Comparison of ENCODE assay signal across 10 mouse cellular contexts in genomic region chr1:193363801-193364231, GRCm38 (mm10). TPM values are rescaled to one million over a fixed set of nuclear protein-coding genes. Genes with fewer than 3 reads are reported as not detected.
DNase-seq lines count a peak whose midpoint lies in the region; ATAC-seq and TF ChIP-seq lines count a peak whose summit lies in the region.
"Had no signal": no experiment of that assay in that cellular context is flagged by ENCODE, and none has a peak within 500 bp of the region (broad histone marks: within the 10 kb centered on the region; RNA-seq: fewer than 3 reads in every experiment).

No protein-coding gene starts in this region.

- H3K4me2 ChIP-seq in neural tube, embryonic 11.5 days (ENCODE audit: low read depth): no peak overlapping the region
- H3K4me2 ChIP-seq in neural tube, embryonic 15.5 days: no peak overlapping the region
- H3K4me2 ChIP-seq in liver, postnatal 0 days (ENCODE audit: low read depth, low read length): no peak overlapping the region
- H3K4me2 ChIP-seq: liver, embryonic 13.5 days had no signal

- no peak for TF ChIP-seq EP300 in liver, postnatal 0 days (IDR thresholded peaks at IDR 0.05; ENCODE audit: low read depth)

- no peaks in the 10 kb centered on the region for H3K9me3 ChIP-seq in neural tube, embryonic 11.5 days (ENCODE audit: control insufficient read depth, low read length)
- H3K9me3 ChIP-seq in neural tube, embryonic 15.5 days (replicated peaks): no peaks in the 10 kb centered on the region
- H3K9me3 ChIP-seq in liver, postnatal 0 days (ENCODE audit: low read length): no peaks in the 10 kb centered on the region
- H3K9me3 ChIP-seq: liver, embryonic 13.5 days had no signal

- peak; percentile 83 for TF ChIP-seq CTCF in cortical plate, adult 2 months (IDR thresholded peaks at IDR 0.05; ENCODE audit: extremely low read depth, insufficient read depth, low read length)
- peak; percentile 79 for TF ChIP-seq CTCF in liver, postnatal 0 days (IDR thresholded peaks at IDR 0.05; ENCODE audit: low read depth)

- H3K4me3 ChIP-seq in neural tube, embryonic 11.5 days (ENCODE audit: low read depth, low read length): no peak overlapping the region
- H3K4me3 ChIP-seq in neural tube, embryonic 15.5 days (replicated peaks): no peak overlapping the region
- H3K4me3 ChIP-seq in cortical plate, adult 2 months (ENCODE audit: insufficient read depth, low read length): no peak overlapping the region
- H3K4me3 ChIP-seq in liver, postnatal 0 days (ENCODE audit: low read depth, low read length): no peak overlapping the region
- H3K4me3 ChIP-seq: erythroblast, embryonic 14.5 days; liver, embryonic 13.5 days had no signal

- DNase-seq in neural tube, embryonic 11.5 days (ENCODE audit: low spot score): peak; percentile 44
- peak; percentile 56 for DNase-seq in liver, postnatal 0 days
- DNase-seq in skeletal muscle tissue, adult 2 months (ENCODE audit: low read depth, low spot score): peak; percentile 38
- DNase-seq: liver, embryonic 13.5 days had no signal

- ATAC-seq in neural tube, embryonic 11.5 days (ENCODE audit: insufficient read depth, low FRiP score, low TSS enrichment): no peak
- ATAC-seq in neural tube, embryonic 15.5 days (ENCODE audit: low FRiP score): no peak
- ATAC-seq in activated CD4-positive, CD25-positive, alpha-beta regulatory T cell, adult 4 months: peak; percentile 87
- peak; percentile 93 for ATAC-seq in inflammation-experienced regulatory T-cells, adult 6 months
- ATAC-seq in liver, postnatal 0 days: peak; percentile 33; the same call in 1 of the 2 replicates
- no peak for ATAC-seq in erythroblast, adult 5-6 weeks (replicated peaks; ENCODE audit: low FRiP score, poor library complexity, severe bottlenecking)

- no peak overlapping the region for H3K27ac ChIP-seq in neural tube, embryonic 11.5 days (ENCODE audit: low read depth, low read length)
- no peak overlapping the region for H3K27ac ChIP-seq in neural tube, embryonic 15.5 days (replicated peaks)
- H3K27ac ChIP-seq in cortical plate, adult 2 months (ENCODE audit: insufficient read depth, low read length): no peak overlapping the region
- no peak overlapping the region for H3K27ac ChIP-seq in liver, postnatal 0 days (ENCODE audit: low read depth)
- H3K27ac ChIP-seq: liver, embryonic 13.5 days had no signal

- 57% methylated on average over 5 of the region's 5 CpGs for WGBS in neural tube, embryonic 11.5 days
- 67% methylated on average over 5 of the region's 5 CpGs for WGBS in neural tube, embryonic 15.5 days
- whole genome bisulfite sequencing in liver, postnatal 0 days (ENCODE audit: insufficient replicate concordance): 53% methylated on average over 5 of the region's 5 CpGs

- no peaks in the 10 kb centered on the region for H3K27me3 ChIP-seq in neural tube, embryonic 11.5 days (ENCODE audit: control insufficient read depth, insufficient read depth, low read length)
- H3K27me3 ChIP-seq in neural tube, embryonic 15.5 days (replicated peaks): no peaks in the 10 kb centered on the region
- H3K27me3 ChIP-seq in liver, postnatal 0 days (ENCODE audit: insufficient read depth, low read length): 0 out of 2 replicates have a peak, but pooled peaks cover 2% of the 10 kb centered on the region
- H3K27me3 ChIP-seq: liver, embryonic 13.5 days had no signal

- H3K36me3 ChIP-seq in neural tube, embryonic 11.5 days (ENCODE audit: control insufficient read depth, insufficient read depth, low read length): no peaks in the 10 kb centered on the region
- peaks cover 26% of the 10 kb centered on the region for H3K36me3 ChIP-seq in neural tube, embryonic 15.5 days
- H3K36me3 ChIP-seq in liver, postnatal 0 days (replicated peaks; ENCODE audit: insufficient read depth, low read length): no peaks in the 10 kb centered on the region
- H3K36me3 ChIP-seq: liver, embryonic 13.5 days had no signal

- no peak overlapping the region for H3K9ac ChIP-seq in neural tube, embryonic 11.5 days (ENCODE audit: low read length)
- H3K9ac ChIP-seq in neural tube, embryonic 15.5 days (replicated peaks): no peak overlapping the region
- no peak overlapping the region for H3K9ac ChIP-seq in liver, postnatal 0 days (replicated peaks)
- H3K9ac ChIP-seq: liver, embryonic 13.5 days had no signal

- H3K4me1 ChIP-seq in neural tube, embryonic 11.5 days (ENCODE audit: control insufficient read depth, insufficient read depth, low read length): no peaks in the 10 kb centered on the region; the same call in 1 of the 2 replicates
- peaks cover 26% of the 10 kb centered on the region for H3K4me1 ChIP-seq in neural tube, embryonic 15.5 days
- peaks cover 15% of the 10 kb centered on the region for H3K4me1 ChIP-seq in cortical plate, adult 2 months (ENCODE audit: control insufficient read depth, insufficient read depth, low read length)
- no peaks in the 10 kb centered on the region for H3K4me1 ChIP-seq in liver, postnatal 0 days (ENCODE audit: insufficient read depth)
- H3K4me1 ChIP-seq: liver, embryonic 13.5 days had no signal

- no peak for TF ChIP-seq POLR2A in cortical plate, adult 2 months (IDR thresholded peaks at IDR 0.05; ENCODE audit: extremely low read depth, insufficient read depth, low read length)

RNA-seq across cellular contexts. Expression of gene Camk1g, which starts 6.3 kb away (rescaled TPM):
- polyA plus RNA-seq in neural tube, embryonic 11.5 days (2014; fragmentation: Nextera tagmentation; extraction: Ambion mirVana): 12.4 and 13.3 TPM in 2 replicates
- polyA plus RNA-seq in neural tube, embryonic 15.5 days (2015; fragmentation: Nextera tagmentation; extraction: Ambion mirVana): 40.8 and 49.5 TPM in 2 replicates
- not detected for polyA plus RNA-seq in activated CD4-positive, CD25-positive, alpha-beta regulatory T cell, adult 4 months (2017; shearing (Covaris generic))
- 34.4 and 34.5 TPM in 2 replicates for polyA plus RNA-seq in cortical plate, adult 2 months (2012; rRNA removed)
- polyA plus RNA-seq in inflammation-experienced regulatory T-cells, adult 6 months (2017; shearing (Covaris generic)): not detected
- 0.15 and 0.24 TPM in 2 replicates for polyA plus RNA-seq in liver, postnatal 0 days (2015; fragmentation: Nextera tagmentation; extraction: Ambion mirVana)
- total RNA-seq in erythroblast, adult 5-6 weeks (2015; ENCODE audit: low replicate concordance): not detected in 2 replicates
- not detected in 2 replicates for total RNA-seq in erythroblast, adult 5-6 weeks (2017; ENCODE audit: low replicate concordance)
- polyA plus RNA-seq: erythroblast, embryonic 14.5 days had no signal

Comparison
In these comparisons a context has a peak if more than half of its experiments do, and no peak if none do; other contexts are left out.
1. ATAC-seq: peak in activated CD4-positive, CD25-positive, alpha-beta regulatory T cell, adult 4 months (single experiment), inflammation-experienced regulatory T-cells, adult 6 months (single experiment) and liver, postnatal 0 days (single experiment); none in neural tube, embryonic 11.5 days (single experiment), neural tube, embryonic 15.5 days (single experiment) and erythroblast, adult 5-6 weeks (single experiment).
2. RNA of gene Camk1g, which starts 6.3 kb away (polyA plus RNA-seq): 40.8 to 49.5 TPM in neural tube, embryonic 15.5 days, 34.4 to 34.5 TPM in cortical plate, adult 2 months and 12.4 to 13.3 TPM in neural tube, embryonic 11.5 days; 0.15 to 0.24 TPM in liver, postnatal 0 days, not detected in activated CD4-positive, CD25-positive, alpha-beta regulatory T cell, adult 4 months and not detected in inflammation-experienced regulatory T-cells, adult 6 months; every median in the first group is over 10 times any median in the second.
3. Peak in every context shown above with its lines, with median percentiles within 50 percentile points of each other: DNase-seq.